Mouse (Mus musculus): Measurements from ENCODE around the gene Kif22. TPM values are rescaled to one million over a fixed set of nuclear protein-coding genes. Genes with fewer than 3 reads are reported as not detected.

Gene Kif22
- polyA plus RNA-seq (2012; rRNA removed; ENCODE audit: low replicate concordance): 2.1 and 9.3 TPM in 2 replicates

DNA sequence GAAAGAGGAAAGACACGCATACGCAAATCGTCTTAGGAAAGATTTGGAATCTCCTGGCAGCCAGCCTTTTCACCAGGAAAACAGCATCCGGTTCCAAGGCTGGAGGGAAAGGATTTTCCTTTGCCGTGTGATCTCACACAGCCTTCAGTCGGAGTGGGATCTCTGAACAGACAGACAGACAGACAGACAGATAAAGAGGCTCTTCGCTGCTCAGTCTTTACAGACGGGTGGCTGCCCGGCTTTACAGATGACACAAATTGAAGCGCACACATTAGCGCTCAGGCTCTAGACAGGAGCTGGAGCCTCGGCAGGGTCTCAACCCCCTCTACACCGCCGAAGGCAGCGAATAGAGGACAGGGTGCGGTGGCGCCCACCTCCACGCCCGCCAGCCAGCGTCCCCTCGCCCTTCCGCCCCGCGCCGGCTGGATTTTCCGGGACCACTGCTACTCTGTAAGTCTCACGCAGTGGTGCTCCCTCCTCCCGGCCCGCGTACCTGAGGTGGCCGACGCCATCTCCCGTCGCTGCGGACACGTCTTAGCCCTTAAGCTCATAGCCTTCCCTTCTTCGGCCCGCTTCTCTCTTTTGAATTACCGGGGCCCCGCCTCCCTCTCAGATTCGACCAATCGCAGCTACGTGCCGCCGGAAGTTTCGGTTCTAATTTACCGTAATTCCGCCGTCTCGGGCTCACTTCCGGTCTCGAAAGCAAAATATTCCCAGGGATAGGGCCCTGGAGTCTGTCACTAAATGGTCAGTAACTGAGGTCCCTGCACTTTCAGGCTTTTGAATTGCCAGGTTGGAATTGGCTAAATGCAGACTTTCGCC lies at the start of gene Kif22:
TSS of gene Kif22 (minus strand) at position 621 of the 822 bp plus-strand sequence.

DNA sequence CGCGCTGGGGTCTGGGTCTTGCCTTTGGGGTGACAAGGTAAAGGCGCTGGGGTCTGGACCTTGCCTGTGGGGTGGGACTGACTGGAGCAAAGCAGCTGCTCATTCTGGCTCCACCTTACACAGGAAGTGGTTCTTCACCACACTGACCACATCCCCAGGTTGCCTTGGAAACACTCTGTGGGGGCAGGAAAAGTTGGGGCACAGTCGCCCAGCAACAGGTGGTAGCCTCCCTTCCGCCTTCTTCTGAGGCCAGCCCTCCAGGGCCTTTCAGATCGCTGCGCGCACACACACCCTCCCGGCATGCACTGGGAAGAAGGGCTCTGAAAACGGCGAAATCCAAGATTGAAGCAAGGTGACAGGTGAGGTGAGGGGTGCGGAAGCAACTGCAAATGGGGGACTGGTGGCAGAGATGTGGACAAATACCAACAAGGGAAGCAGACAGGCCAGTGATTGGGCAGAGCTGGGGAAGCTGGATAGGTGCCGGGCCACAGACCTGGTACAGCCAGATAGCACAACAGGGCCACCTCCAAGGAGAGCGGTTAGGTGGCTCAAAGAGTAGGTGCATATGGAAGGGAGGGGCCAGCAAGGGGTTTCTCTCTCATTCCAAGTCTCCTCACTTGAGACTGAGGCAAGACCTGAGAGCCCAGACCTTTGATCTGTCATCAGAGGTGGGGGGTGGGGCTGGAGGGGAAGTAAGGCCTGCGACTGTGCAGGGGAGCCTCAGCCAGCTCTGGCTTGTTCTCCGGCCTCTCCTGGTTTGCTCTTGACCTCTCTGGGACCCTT lies 49.0 kb upstream of the Kif22 start, which contains the start of gene AI467606:
TSS of gene AI467606 (plus strand) at position 246 of the 783 bp plus-strand sequence.

DNA sequence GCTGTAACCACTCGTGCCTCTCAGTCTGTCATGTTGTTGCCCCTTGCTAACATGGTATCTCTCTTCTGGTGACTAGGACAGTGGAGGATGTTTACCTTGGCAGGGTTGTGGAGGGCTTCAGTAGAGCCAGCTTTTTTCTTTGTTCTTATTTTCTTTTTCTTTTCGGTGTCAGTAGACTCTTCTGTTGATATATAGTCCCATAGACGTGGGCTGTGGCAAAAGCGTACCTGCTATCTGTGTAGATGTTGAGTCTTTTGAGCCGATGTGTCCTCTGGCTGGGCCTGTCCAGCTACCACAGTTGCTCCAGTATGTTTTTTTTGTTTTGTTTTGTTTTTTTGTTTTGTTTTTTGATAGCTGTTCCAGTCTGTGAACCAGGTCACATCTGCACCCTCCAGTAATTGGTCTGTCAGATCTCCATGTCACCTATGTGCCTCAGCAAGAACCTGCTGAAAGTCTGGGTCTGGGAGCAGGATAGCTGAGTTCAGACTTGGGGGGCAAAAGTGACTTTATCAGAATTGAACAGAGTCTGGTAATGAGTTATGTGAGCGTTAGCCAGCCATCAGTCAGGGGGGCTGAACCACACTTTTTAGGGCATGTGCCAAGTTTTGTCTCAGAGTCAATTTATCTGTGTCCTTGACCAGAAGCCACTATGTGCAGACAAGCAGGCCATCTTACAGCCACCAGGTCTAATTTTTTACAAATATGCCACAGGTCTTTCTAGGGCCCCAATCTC lies 45.2 kb upstream of the Kif22 start, which contains the start of gene Zg16:
TSS of gene Zg16 (minus strand) at position 51 of the 733 bp plus-strand sequence.

DNA sequence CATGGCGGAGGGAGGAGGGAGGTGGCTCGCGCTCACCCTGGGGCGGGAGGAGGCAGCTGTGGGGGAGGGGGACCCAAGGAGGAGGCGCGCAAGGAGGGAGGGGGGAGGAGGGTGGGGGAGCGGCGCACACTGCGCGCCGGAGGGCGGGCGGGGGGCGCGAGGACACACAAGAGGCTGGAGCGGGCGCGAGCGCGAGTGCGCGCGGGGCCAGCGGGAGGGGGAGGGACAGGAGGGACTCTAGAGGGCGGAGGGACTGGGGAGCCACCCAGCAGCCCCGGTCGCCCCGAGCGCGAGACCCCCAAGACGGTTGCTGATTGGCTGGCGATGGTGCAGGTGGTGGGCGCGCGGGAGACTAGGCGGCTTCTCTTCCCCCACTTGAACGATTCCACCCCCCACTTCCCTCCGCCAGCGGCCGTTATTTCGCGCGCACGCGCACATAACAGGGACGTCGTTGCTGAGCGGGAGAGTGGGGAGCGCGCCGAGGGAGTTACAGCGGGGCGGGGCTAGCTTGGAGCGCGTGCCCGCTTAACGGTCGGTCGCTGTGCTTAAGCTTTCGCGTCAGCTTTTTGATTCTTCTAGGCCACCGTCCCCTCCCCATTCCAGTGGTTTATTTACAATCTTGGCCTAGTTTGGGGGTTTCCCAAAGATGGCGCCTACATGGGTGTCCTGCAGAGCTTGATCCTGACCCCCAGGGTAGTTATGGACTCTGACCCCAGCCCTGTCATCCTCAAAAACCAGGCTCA lies 15.1 kb downstream of the Kif22 start, which contains the start of gene Maz:
TSS of gene Maz (minus strand) at position 54 of the 743 bp plus-strand sequence.

DNA sequence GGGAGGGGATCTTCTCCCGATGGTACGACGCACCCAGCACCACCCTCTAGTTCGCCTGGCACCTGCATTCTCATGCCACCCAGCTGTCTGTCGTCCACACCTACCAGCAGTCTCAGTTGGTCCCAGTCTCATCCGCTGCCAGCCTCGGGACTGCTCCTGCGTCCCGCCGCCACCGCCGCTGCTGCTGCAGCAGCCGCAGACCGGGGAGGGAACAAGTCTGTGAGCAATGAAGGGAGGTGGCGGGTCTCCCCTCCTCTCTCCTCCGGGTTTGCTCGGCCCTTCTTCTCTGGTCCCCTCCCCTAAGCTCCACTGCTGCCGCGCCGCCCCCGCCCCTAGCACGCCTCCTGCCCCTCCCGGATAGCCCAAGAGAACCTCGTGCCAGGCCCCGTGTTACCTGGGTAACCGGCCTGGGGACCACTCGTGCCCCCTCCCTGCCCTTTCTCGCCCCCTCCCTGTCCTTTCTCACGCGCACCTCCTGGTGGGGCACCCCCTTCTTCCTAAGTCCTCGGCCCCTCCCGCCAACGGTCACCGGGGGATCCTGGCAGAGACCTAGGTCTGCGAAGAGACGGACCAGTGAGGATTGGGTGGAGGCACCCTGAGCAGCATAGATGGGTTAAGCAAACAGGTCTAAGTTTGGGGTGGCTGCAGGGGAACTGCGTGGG lies 21.2 kb downstream of the Kif22 start, which contains the start of the genes Gm42742 and Prrt2:
TSS of gene Gm42742 (minus strand) at position 197 of the 662 bp plus-strand sequence.
TSS of gene Prrt2 (minus strand) at position 311 of the 662 bp plus-strand sequence.

DNA sequence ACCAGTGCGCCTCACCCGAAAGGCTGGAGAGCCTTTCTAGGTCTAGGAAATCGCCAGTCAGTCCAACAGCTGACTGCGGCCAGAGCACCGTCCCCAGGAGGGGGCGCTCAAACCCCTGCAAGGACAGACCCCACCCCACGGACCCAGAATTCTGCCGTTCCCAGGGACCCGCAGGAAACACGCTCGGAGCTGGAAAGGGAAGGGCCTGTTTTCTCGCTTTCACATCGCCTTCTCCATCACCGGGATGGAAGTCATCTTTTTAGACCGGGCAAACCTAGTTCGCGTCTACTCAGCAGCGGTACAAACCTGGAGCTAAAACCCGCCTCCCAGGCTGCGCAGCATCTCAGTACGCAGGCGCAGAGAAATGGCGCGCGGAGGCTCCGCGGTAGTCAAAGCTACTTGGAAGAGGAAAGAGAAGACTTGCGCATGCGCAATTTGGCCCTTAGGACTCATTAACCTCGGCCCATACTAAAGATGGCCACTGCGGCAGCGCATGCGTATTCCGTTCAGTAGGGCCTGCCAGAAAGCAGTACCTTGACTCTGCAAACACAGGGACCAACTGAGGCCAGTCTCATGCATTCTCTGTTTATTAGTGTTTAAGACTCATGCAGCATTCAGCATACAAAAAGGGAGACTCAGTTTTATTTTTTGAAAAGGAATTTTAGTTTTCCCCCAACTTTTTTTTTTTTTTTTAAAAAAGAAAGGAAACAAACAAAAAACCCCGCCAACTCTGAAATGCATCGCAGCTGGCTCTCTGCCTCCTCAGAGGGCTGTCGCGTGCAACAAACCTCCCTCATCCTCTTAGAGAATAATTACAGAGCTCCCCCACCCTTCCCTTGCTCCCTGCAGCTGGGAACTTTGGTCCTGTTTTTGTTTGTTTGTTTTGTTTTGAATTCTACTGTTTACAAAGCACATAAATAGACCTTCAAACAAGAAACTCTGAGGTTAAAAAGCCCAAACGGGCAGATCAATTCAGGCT lies 25.0 kb downstream of the Kif22 start, which contains the start of gene Pagr1a:
TSS of gene Pagr1a (minus strand) at position 382 of the 979 bp plus-strand sequence.

DNA sequence TGATC lies 26.0 kb downstream of the Kif22 start, which contains the start of gene Pagr1b:
TSS of gene Pagr1b (minus strand) at position 4 of the 5 bp plus-strand sequence.

DNA sequence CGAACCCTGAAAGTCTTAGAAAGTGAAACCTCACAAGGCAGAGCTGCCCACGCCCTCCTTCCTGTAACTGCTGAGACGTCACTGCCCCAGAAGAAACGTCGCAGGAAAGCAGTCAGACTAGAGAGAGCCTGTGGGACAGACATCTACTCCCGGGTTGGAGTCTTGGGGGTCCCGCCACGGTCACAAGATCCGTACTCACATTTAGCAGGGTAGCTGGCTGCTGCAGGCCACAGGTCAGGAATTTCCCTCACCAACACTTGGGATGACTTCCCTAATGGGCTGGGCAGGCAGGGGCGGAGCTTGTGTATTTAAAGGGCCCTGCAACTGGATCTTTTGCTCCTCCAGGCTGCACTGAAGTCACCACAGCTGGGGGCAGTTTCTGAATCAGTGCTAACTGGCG lies 28.0 kb downstream of the Kif22 start, which contains the start of gene Mvp:
TSS of gene Mvp (minus strand) at position 302 of the 400 bp plus-strand sequence.

Other genes with a start within 250 kb of the Kif22 start
- 140 and 221 TPM in 2 replicates for gene Ppp4c, start 250.0 kb downstream of the Kif22 start, polyA plus RNA-seq (2012; rRNA removed; ENCODE audit: low replicate concordance)
- 18.0 and 75.6 TPM in 2 replicates for gene Fam57b, start 244.8 kb downstream of the Kif22 start, polyA plus RNA-seq (2012; rRNA removed; ENCODE audit: low replicate concordance)
- gene 4930451I11Rik, start 210.8 kb downstream of the Kif22 start, polyA plus RNA-seq (2012; rRNA removed; ENCODE audit: low replicate concordance): not detected in 2 replicates
- not detected in 2 replicates for gene Doc2a, start 195.1 kb downstream of the Kif22 start, polyA plus RNA-seq (2012; rRNA removed; ENCODE audit: low replicate concordance)
- 3.5 and 11.6 TPM in 2 replicates for gene Hirip3, start 180.5 kb downstream of the Kif22 start, polyA plus RNA-seq (2012; rRNA removed; ENCODE audit: low replicate concordance)
- gene Ino80e, start 180.1 kb downstream of the Kif22 start, polyA plus RNA-seq (2012; rRNA removed; ENCODE audit: low replicate concordance): 47.8 and 60.5 TPM in 2 replicates
- 94.6 and 122 TPM in 2 replicates for gene Taok2, start 157.8 kb downstream of the Kif22 start, polyA plus RNA-seq (2012; rRNA removed; ENCODE audit: low replicate concordance)
- gene Tmem219, start 119.6 kb downstream of the Kif22 start, polyA plus RNA-seq (2012; rRNA removed; ENCODE audit: low replicate concordance): 89.0 and 89.8 TPM in 2 replicates
- gene Kctd13, start 113.6 kb downstream of the Kif22 start, polyA plus RNA-seq (2012; rRNA removed; ENCODE audit: low replicate concordance): 19.6 and 22.4 TPM in 2 replicates
- gene Asphd1, start 92.9 kb downstream of the Kif22 start, polyA plus RNA-seq (2012; rRNA removed; ENCODE audit: low replicate concordance): 0.23 and 0.63 TPM in 2 replicates
- 2.4 and 4.4 TPM in 2 replicates for gene Sez6l2, start 91.9 kb downstream of the Kif22 start, polyA plus RNA-seq (2012; rRNA removed; ENCODE audit: low replicate concordance)
- gene Cdipt, start 66.6 kb downstream of the Kif22 start, polyA plus RNA-seq (2012; rRNA removed; ENCODE audit: low replicate concordance): 205 and 302 TPM in 2 replicates
- gene Cdiptos, start 66.4 kb downstream of the Kif22 start, polyA plus RNA-seq (2012; rRNA removed; ENCODE audit: low replicate concordance): 2.7 and 3.1 TPM in 2 replicates
- gene Mvp, start 27.9 kb downstream of the Kif22 start, polyA plus RNA-seq (2012; rRNA removed; ENCODE audit: low replicate concordance): 93.7 and 103 TPM in 2 replicates
- 5.3 and 7.1 TPM in 2 replicates for gene Pagr1b, start 26.0 kb downstream of the Kif22 start, polyA plus RNA-seq (2012; rRNA removed; ENCODE audit: low replicate concordance)
- gene Pagr1a, start 25.1 kb downstream of the Kif22 start, polyA plus RNA-seq (2012; rRNA removed; ENCODE audit: low replicate concordance): 2.6 and 5.8 TPM in 2 replicates
- gene Gm42742, start 21.4 kb downstream of the Kif22 start, polyA plus RNA-seq (2012; rRNA removed; ENCODE audit: low replicate concordance): 25.7 and 62.7 TPM in 2 replicates
- gene Prrt2, start 21.3 kb downstream of the Kif22 start, polyA plus RNA-seq (2012; rRNA removed; ENCODE audit: low replicate concordance): 17.9 and 35.3 TPM in 2 replicates
- gene Maz, start 15.4 kb downstream of the Kif22 start, polyA plus RNA-seq (2012; rRNA removed; ENCODE audit: low replicate concordance): 90.8 and 204 TPM in 2 replicates
- 0.37 and 0.99 TPM in 2 replicates for gene Zg16, start 44.9 kb upstream of the Kif22 start, polyA plus RNA-seq (2012; rRNA removed; ENCODE audit: low replicate concordance)
- gene AI467606, start 48.9 kb upstream of the Kif22 start, polyA plus RNA-seq (2012; rRNA removed; ENCODE audit: low replicate concordance): 9.6 and 14.6 TPM in 2 replicates
- gene Qprt, start 79.8 kb upstream of the Kif22 start, polyA plus RNA-seq (2012; rRNA removed; ENCODE audit: low replicate concordance): 1.3 and 3.4 TPM in 2 replicates
- gene Spn, start 95.4 kb upstream of the Kif22 start, polyA plus RNA-seq (2012; rRNA removed; ENCODE audit: low replicate concordance): 2.4 and 3.1 TPM in 2 replicates
- 26.3 and 45.0 TPM in 2 replicates for gene Cd2bp2, start 153.6 kb upstream of the Kif22 start, polyA plus RNA-seq (2012; rRNA removed; ENCODE audit: low replicate concordance)
- gene Tbc1d10b, start 166.0 kb upstream of the Kif22 start, polyA plus RNA-seq (2012; rRNA removed; ENCODE audit: low replicate concordance): 29.5 and 47.5 TPM in 2 replicates
- gene Mylpf, start 166.4 kb upstream of the Kif22 start, polyA plus RNA-seq (2012; rRNA removed; ENCODE audit: low replicate concordance): 1.3 and 1.5 TPM in 2 replicates
- 5.3 and 22.2 TPM in 2 replicates for gene Zfp553, start 190.6 kb upstream of the Kif22 start, polyA plus RNA-seq (2012; rRNA removed; ENCODE audit: low replicate concordance)
- 18.4 and 23.6 TPM in 2 replicates for gene Sept1, start 190.7 kb upstream of the Kif22 start, polyA plus RNA-seq (2012; rRNA removed; ENCODE audit: low replicate concordance)
- gene Zfp771, start 201.8 kb upstream of the Kif22 start, polyA plus RNA-seq (2012; rRNA removed; ENCODE audit: low replicate concordance): 43.2 and 112 TPM in 2 replicates
- 47.0 and 71.1 TPM in 2 replicates for gene Dctpp1, start 218.2 kb upstream of the Kif22 start, polyA plus RNA-seq (2012; rRNA removed; ENCODE audit: low replicate concordance)
- gene Sephs2, start 231.6 kb upstream of the Kif22 start, polyA plus RNA-seq (2012; rRNA removed; ENCODE audit: low replicate concordance): 30.3 and 33.1 TPM in 2 replicates

Measured in subcutaneous adipose tissue, adult 2 months (tissue).